Mouse (Mus musculus): Measurements from ENCODE around the gene Capg.

DNA sequence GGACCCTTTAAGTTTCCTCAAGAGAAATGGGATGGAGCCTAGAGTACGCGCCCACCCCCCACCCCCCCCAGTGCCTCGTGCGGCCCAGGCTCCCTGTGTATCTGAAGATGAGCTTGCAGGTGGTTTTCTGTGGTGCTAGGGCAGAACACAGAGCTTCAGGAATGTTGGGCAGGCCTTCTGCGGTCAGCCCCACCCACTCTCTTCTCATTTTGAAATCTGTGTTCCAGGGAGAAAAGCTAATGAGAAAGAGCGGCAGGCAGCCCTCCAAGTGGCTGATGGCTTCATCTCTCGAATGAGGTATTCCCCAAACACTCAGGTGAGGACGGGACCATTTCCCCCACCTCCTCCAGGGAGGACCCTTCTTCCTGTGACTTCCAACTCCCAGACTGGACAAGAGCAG is 16.6 kb downstream of the Capg start:
- TF ChIP-seq GATA1 (IDR thresholded peaks at IDR 0.05; ENCODE audit: low read length) (no peak), TAL1 (IDR thresholded peaks at IDR 0.05; ENCODE audit: low read length) (no peak)
